Mouse (Mus musculus): ENCODE data around the gene Hoxd13. TPM values are rescaled to one million over a fixed set of nuclear protein-coding genes. Genes with fewer than 3 reads are reported as not detected.
A peak's percentile ranks its signal among the peaks of the same experiment; 100 is the strongest.

Hoxd13 gene
- polyA plus RNA-seq, 1 experiment from 2014 or later: 0.77 TPM

- Histone ChIP-seq H3K27me3 (replicated peaks) (peaks cover 83% of the 10 kb centered on the region), H3K9ac (no peak overlapping the region), H3K9me3 (no peaks in the 10 kb centered on the region), H3K4me2 (replicated peaks) (no peak overlapping the region), H3K27ac (no peak overlapping the region), H3K36me3 (no peaks in the 10 kb centered on the region), H3K4me1 (replicated peaks) (peaks cover 17% of the 10 kb centered on the region), H3K4me3 (replicated peaks) (0 out of 2 replicates have a peak overlapping the region, but pooled peaks have one; percentile 1)
- WGBS: 7% methylated on average over 17 of the region's 17 CpGs
- no peak for ATAC-seq
Measured at GRCm38 (mm10) chr2:74686301-74686987, 18.3 kb downstream of the Hoxd13 start.

- ATAC-seq: no peak
- peaks cover 83% of the 10 kb centered on the region for H3K27me3 ChIP-seq (replicated peaks)
- no peaks in the 10 kb centered on the region for H3K9me3 ChIP-seq
- H3K27ac ChIP-seq: no peak overlapping the region
- H3K9ac ChIP-seq: no peak overlapping the region
- no peak overlapping the region; the same call in 1 of the 2 replicates for H3K4me2 ChIP-seq (replicated peaks)
- H3K36me3 ChIP-seq: no peaks in the 10 kb centered on the region
- peaks cover 14% of the 10 kb centered on the region for H3K4me1 ChIP-seq (replicated peaks)
- peak overlapping the region; percentile 20 for H3K4me3 ChIP-seq (replicated peaks)
- 2% methylated on average over 27 of the region's 27 CpGs for WGBS
Measured at GRCm38 (mm10) chr2:74686988-74687697, 19.0 kb downstream of the Hoxd13 start.

- H3K27ac ChIP-seq: no peak overlapping the region
- H3K9ac ChIP-seq: no peak overlapping the region
- peaks cover 83% of the 10 kb centered on the region for H3K27me3 ChIP-seq (replicated peaks)
- H3K4me2 ChIP-seq (replicated peaks): no peak overlapping the region; the same call in 1 of the 2 replicates
- no peaks in the 10 kb centered on the region for H3K36me3 ChIP-seq
- no peak for ATAC-seq
- peak overlapping the region; percentile 20 for H3K4me3 ChIP-seq (replicated peaks)
- WGBS: 1% methylated on average over 31 of the region's 31 CpGs
- H3K4me1 ChIP-seq (replicated peaks): peaks cover 11% of the 10 kb centered on the region
- no peaks in the 10 kb centered on the region for H3K9me3 ChIP-seq
Measured at GRCm38 (mm10) chr2:74687698-74688555, 19.8 kb downstream of the Hoxd13 start.

- Histone ChIP-seq H3K27me3 (replicated peaks) (peaks cover 83% of the 10 kb centered on the region), H3K4me1 (replicated peaks) (peaks cover 10% of the 10 kb centered on the region; the same call in 1 of the 2 replicates), H3K27ac (no peak overlapping the region), H3K4me2 (replicated peaks) (0 out of 2 replicates have a peak overlapping the region, but pooled peaks have one; percentile 9), H3K4me3 (replicated peaks) (no peak overlapping the region), H3K36me3 (no peaks in the 10 kb centered on the region), H3K9me3 (no peaks in the 10 kb centered on the region), H3K9ac (no peak overlapping the region)
- 5% methylated on average over 12 of the region's 12 CpGs for WGBS
- ATAC-seq: no peak
Measured at GRCm38 (mm10) chr2:74688795-74689573, 20.9 kb downstream of the Hoxd13 start.

GRCm38 (mm10) chr2:74689574-74690337, 21.6 kb downstream of the Hoxd13 start:
- peak overlapping the region; percentile 11; the same call in 1 of the 2 replicates for H3K4me2 ChIP-seq (replicated peaks)
- H3K27me3 ChIP-seq (replicated peaks): peaks cover 82% of the 10 kb centered on the region
- ATAC-seq: no peak
- H3K27ac ChIP-seq: no peak overlapping the region
- H3K4me1 ChIP-seq (replicated peaks): peaks cover 10% of the 10 kb centered on the region; the same call in 1 of the 2 replicates
- no peaks in the 10 kb centered on the region for H3K36me3 ChIP-seq
- H3K9ac ChIP-seq: 0 out of 2 replicates have a peak overlapping the region, but pooled peaks have one; percentile 30
- H3K9me3 ChIP-seq: no peaks in the 10 kb centered on the region
- 3% methylated on average over 24 of the region's 24 CpGs for WGBS
- peak overlapping the region; percentile 14; the same call in 1 of the 2 replicates for H3K4me3 ChIP-seq (replicated peaks)

GRCm38 (mm10) chr2:74690338-74690716, 22.2 kb downstream of the Hoxd13 start:
- no peak overlapping the region for H3K27ac ChIP-seq
- 12% methylated on average over 8 of the region's 8 CpGs for WGBS
- no peak for ATAC-seq
- no peak overlapping the region for H3K4me2 ChIP-seq (replicated peaks)
- H3K36me3 ChIP-seq: no peaks in the 10 kb centered on the region
- H3K27me3 ChIP-seq (replicated peaks): peaks cover 82% of the 10 kb centered on the region
- H3K4me3 ChIP-seq (replicated peaks): no peak overlapping the region; the same call in 1 of the 2 replicates
- peaks cover 10% of the 10 kb centered on the region; the same call in 1 of the 2 replicates for H3K4me1 ChIP-seq (replicated peaks)
- H3K9ac ChIP-seq: no peak overlapping the region
- H3K9me3 ChIP-seq: no peaks in the 10 kb centered on the region

GRCm38 (mm10) chr2:74691022-74691951, 23.2 kb downstream of the Hoxd13 start, which contains the start of gene Hoxd10:
Gene Hoxd10 (plus strand): TSS chr2:74691924.
- H3K36me3 ChIP-seq: no peaks in the 10 kb centered on the region
- ATAC-seq: peak; percentile 76
- 2% methylated on average over 56 of the region's 56 CpGs for WGBS
- peak within 1 kb of the TSS; percentile 39; the same call in 1 of the 2 replicates for H3K9ac ChIP-seq
- H3K27me3 ChIP-seq (replicated peaks): peaks cover 88% of the 10 kb centered on the region
- peak within 1 kb of the TSS; percentile 49 for H3K4me2 ChIP-seq (replicated peaks)
- H3K4me1 ChIP-seq (replicated peaks): peaks cover 10% of the 10 kb centered on the region; the same call in 1 of the 2 replicates
- H3K9me3 ChIP-seq: no peaks in the 10 kb centered on the region
- H3K4me3 ChIP-seq (replicated peaks): peak within 1 kb of the TSS; percentile 31
- 0 out of 2 replicates have a peak within 1 kb of the TSS, but pooled peaks have one; percentile 17 for H3K27ac ChIP-seq

- H3K9ac ChIP-seq: peak overlapping the region; percentile 15; the same call in 1 of the 2 replicates
- WGBS: 4% methylated on average over 35 of the region's 35 CpGs
- H3K36me3 ChIP-seq: no peaks in the 10 kb centered on the region
- H3K4me3 ChIP-seq (replicated peaks): peak overlapping the region; percentile 31
- H3K27ac ChIP-seq: no peak overlapping the region
- peaks cover 10% of the 10 kb centered on the region; the same call in 1 of the 2 replicates for H3K4me1 ChIP-seq (replicated peaks)
- no peak for ATAC-seq
- H3K4me2 ChIP-seq (replicated peaks): peak overlapping the region; percentile 49
- H3K9me3 ChIP-seq: no peaks in the 10 kb centered on the region
- peaks cover 89% of the 10 kb centered on the region for H3K27me3 ChIP-seq (replicated peaks)
Measured at GRCm38 (mm10) chr2:74691995-74692807, 24.1 kb downstream of the Hoxd13 start.

GRCm38 (mm10) chr2:74692808-74693431, 24.8 kb downstream of the Hoxd13 start:
- H3K27ac ChIP-seq: no peak overlapping the region

More at GRCm38 (mm10) chr2:74692808-74693431, 24.8 kb downstream of the Hoxd13 start:
- ATAC-seq: no peak
- H3K4me1 ChIP-seq (replicated peaks): peaks cover 15% of the 10 kb centered on the region
- no peaks in the 10 kb centered on the region for H3K9me3 ChIP-seq
- WGBS: 3% methylated on average over 20 of the region's 20 CpGs
- H3K27me3 ChIP-seq (replicated peaks): peaks cover 89% of the 10 kb centered on the region
- H3K36me3 ChIP-seq: no peaks in the 10 kb centered on the region
- H3K4me2 ChIP-seq (replicated peaks): peak overlapping the region; percentile 45
- H3K4me3 ChIP-seq (replicated peaks): peak overlapping the region; percentile 31
- H3K9ac ChIP-seq: peak overlapping the region; percentile 15; the same call in 1 of the 2 replicates
